In the genomic region with DNA sequence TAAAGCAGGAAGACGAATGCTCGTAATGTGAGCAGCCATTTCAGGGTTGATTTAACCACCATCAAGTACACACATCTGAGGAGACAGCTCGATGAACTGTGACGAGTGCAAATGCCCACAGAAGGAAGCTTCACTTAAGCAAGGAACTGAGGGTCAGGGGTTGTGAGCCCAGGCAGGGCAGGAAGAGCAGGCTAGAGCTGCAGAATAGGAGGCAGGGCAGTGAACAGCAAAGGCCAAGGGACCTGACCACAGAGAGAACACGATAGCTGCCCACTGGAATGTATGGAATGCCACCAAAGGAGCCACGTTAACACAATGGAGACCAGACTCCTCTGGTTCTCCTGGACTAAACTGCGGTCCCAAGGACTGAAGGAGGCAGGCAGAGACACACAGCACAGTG, we compare ENCODE assay signal across 8 mouse cellular contexts. TPM values are rescaled to one million over a fixed set of nuclear protein-coding genes. Genes with fewer than 3 reads are reported as not detected.
DNase-seq lines count a peak whose midpoint lies in the region; ATAC-seq and TF ChIP-seq lines count a peak whose summit lies in the region.

No protein-coding gene starts in this region.

- 8% methylated on average over 7 of the region's 7 CpGs for WGBS in hindbrain, embryonic 11.5 days
- 15% methylated on average over 7 of the region's 7 CpGs for WGBS in hindbrain, embryonic 14.5 days
- 64% methylated on average over 7 of the region's 7 CpGs for WGBS in bone marrow, adult 2 months
- WGBS in kidney, embryonic 16.5 days: 13% methylated on average over 7 of the region's 7 CpGs

- DNase-seq in hindbrain, embryonic 11.5 days (ENCODE audit: low spot score): peak; percentile 38
- DNase-seq in hindbrain, embryonic 14.5 days (ENCODE audit: low spot score): no peak
- DNase-seq in lung, postnatal 36 days: peak; percentile 49
- no peak for DNase-seq in ovary, postnatal 14 days (ENCODE audit: low spot score)
- DNase-seq in right cerebral cortex, postnatal 10 days (ENCODE audit: low spot score in 2 of 2): no peak
- no peak for DNase-seq in frontal cortex, postnatal 36 days (ENCODE audit: low spot score in 2 of 2)

- TF ChIP-seq POLR2A in bone marrow, adult 2 months (IDR thresholded peaks at IDR 0.05; ENCODE audit: borderline replicate concordance, control insufficient read depth, low read depth, low read length): no peak

- H3K4me1 ChIP-seq in hindbrain, embryonic 11.5 days (replicated peaks; ENCODE audit: control insufficient read depth, insufficient read depth, low read length): peaks cover 5% of the 10 kb centered on the region
- peaks cover 13% of the 10 kb centered on the region for H3K4me1 ChIP-seq in hindbrain, embryonic 14.5 days (replicated peaks; ENCODE audit: control insufficient read depth, insufficient read depth, low read length)
- H3K4me1 ChIP-seq in bone marrow, adult 2 months (ENCODE audit: control insufficient read depth, insufficient read depth, low read length): peaks cover 6% of the 10 kb centered on the region; the same call in 1 of the 2 replicates
- peaks cover 47% of the 10 kb centered on the region for H3K4me1 ChIP-seq in kidney, embryonic 16.5 days (ENCODE audit: insufficient read depth, low read length)

- TF ChIP-seq CTCF in bone marrow, adult 2 months (IDR thresholded peaks at IDR 0.05; ENCODE audit: control insufficient read depth, insufficient read depth, low read length): no peak

- no peaks in the 10 kb centered on the region for H3K36me3 ChIP-seq in hindbrain, embryonic 11.5 days (ENCODE audit: control insufficient read depth, insufficient read depth, low read length)
- H3K36me3 ChIP-seq in hindbrain, embryonic 14.5 days (replicated peaks; ENCODE audit: control insufficient read depth, insufficient read depth): no peaks in the 10 kb centered on the region
- no peaks in the 10 kb centered on the region for H3K36me3 ChIP-seq in kidney, embryonic 16.5 days (ENCODE audit: insufficient read depth, low read length)

- H3K9me3 ChIP-seq in hindbrain, embryonic 11.5 days (ENCODE audit: control insufficient read depth, low read length): no peaks in the 10 kb centered on the region
- H3K9me3 ChIP-seq in hindbrain, embryonic 14.5 days (ENCODE audit: control insufficient read depth, low read length): no peaks in the 10 kb centered on the region
- no peaks in the 10 kb centered on the region for H3K9me3 ChIP-seq in kidney, embryonic 16.5 days (ENCODE audit: low read length)

- no peak overlapping the region for H3K9ac ChIP-seq in hindbrain, embryonic 11.5 days (ENCODE audit: low read depth, low read length)
- H3K9ac ChIP-seq in hindbrain, embryonic 14.5 days: no peak overlapping the region
- peak overlapping the region; percentile 10; the same call in 1 of the 2 replicates for H3K9ac ChIP-seq in kidney, embryonic 16.5 days (replicated peaks; ENCODE audit: low read length)

- no peaks in the 10 kb centered on the region for H3K27me3 ChIP-seq in hindbrain, embryonic 11.5 days (ENCODE audit: control insufficient read depth, insufficient read depth, low read length)
- no peaks in the 10 kb centered on the region for H3K27me3 ChIP-seq in hindbrain, embryonic 14.5 days (ENCODE audit: control insufficient read depth, insufficient read depth, low read length)
- no peaks in the 10 kb centered on the region for H3K27me3 ChIP-seq in kidney, embryonic 16.5 days (ENCODE audit: insufficient read depth, low read length)

- no peak overlapping the region for H3K4me2 ChIP-seq in hindbrain, embryonic 11.5 days (replicated peaks; ENCODE audit: low read depth, low read length)
- no peak overlapping the region for H3K4me2 ChIP-seq in hindbrain, embryonic 14.5 days (replicated peaks)
- peak overlapping the region; percentile 21 for H3K4me2 ChIP-seq in kidney, embryonic 16.5 days (replicated peaks; ENCODE audit: low read depth, low read length)

- no peak for ATAC-seq in hindbrain, embryonic 11.5 days (ENCODE audit: low FRiP score)
- no peak for ATAC-seq in hindbrain, embryonic 14.5 days (ENCODE audit: low FRiP score)
- ATAC-seq in kidney, embryonic 16.5 days (ENCODE audit: low FRiP score, low TSS enrichment): peak; percentile 91

- 0 out of 2 replicates have a peak overlapping the region, but pooled peaks have one; percentile 45 for H3K27ac ChIP-seq in hindbrain, embryonic 11.5 days (ENCODE audit: low read depth, low read length)
- no peak overlapping the region for H3K27ac ChIP-seq in hindbrain, embryonic 14.5 days
- peak overlapping the region; percentile 32 for H3K27ac ChIP-seq in bone marrow, adult 2 months (ENCODE audit: control insufficient read depth, insufficient read depth, low read depth, low read length, poor library complexity)
- peak overlapping the region; percentile 88 for H3K27ac ChIP-seq in kidney, embryonic 16.5 days (ENCODE audit: low read length)

- H3K4me3 ChIP-seq in hindbrain, embryonic 11.5 days (ENCODE audit: low read depth, low read length): no peak overlapping the region
- H3K4me3 ChIP-seq in hindbrain, embryonic 14.5 days (replicated peaks; ENCODE audit: low read length): no peak overlapping the region
- no peak overlapping the region for H3K4me3 ChIP-seq in bone marrow, adult 2 months (replicated peaks; ENCODE audit: control insufficient read depth, low read depth, low read length)
- H3K4me3 ChIP-seq in kidney, embryonic 16.5 days (ENCODE audit: low read length): no peak overlapping the region

RNA-seq across cellular contexts. Expression of a gene that starts 5.5 kb away (rescaled TPM):
- polyA plus RNA-seq in hindbrain, embryonic 11.5 days (2014; fragmentation: Nextera tagmentation; extraction: Ambion mirVana): 5.4 and 7.4 TPM in 2 replicates
- polyA plus RNA-seq in hindbrain, embryonic 14.5 days (2014; fragmentation: Nextera tagmentation; extraction: Ambion mirVana): 14.2 and 15.9 TPM in 2 replicates
- 18.1 and 26.3 TPM in 2 replicates for polyA plus RNA-seq in bone marrow, adult 2 months (2011; ENCODE audit: insufficient read depth, insufficient read length, low replicate concordance, missing spikeins)
- 31.9 and 32.4 TPM in 2 replicates for polyA plus RNA-seq in kidney, embryonic 16.5 days (2015; fragmentation: Nextera tagmentation; extraction: Ambion mirVana)

RNA-seq across cellular contexts. Expression of a gene that starts 35.6 kb away (rescaled TPM):
- polyA plus RNA-seq in hindbrain, embryonic 11.5 days (2014; fragmentation: Nextera tagmentation; extraction: Ambion mirVana): 168 and 182 TPM in 2 replicates
- polyA plus RNA-seq in hindbrain, embryonic 14.5 days (2014; fragmentation: Nextera tagmentation; extraction: Ambion mirVana): 93.6 and 112 TPM in 2 replicates
- polyA plus RNA-seq in bone marrow, adult 2 months (2011; ENCODE audit: insufficient read depth, insufficient read length, low replicate concordance, missing spikeins): 69.8 and 90.3 TPM in 2 replicates
- polyA plus RNA-seq in kidney, embryonic 16.5 days (2015; fragmentation: Nextera tagmentation; extraction: Ambion mirVana): 112 and 114 TPM in 2 replicates

RNA-seq across cellular contexts. Expression of a gene that starts 51.9 kb away (rescaled TPM):
- polyA plus RNA-seq in hindbrain, embryonic 11.5 days (2014; fragmentation: Nextera tagmentation; extraction: Ambion mirVana): 21.9 and 22.0 TPM in 2 replicates
- polyA plus RNA-seq in hindbrain, embryonic 14.5 days (2014; fragmentation: Nextera tagmentation; extraction: Ambion mirVana): 21.3 and 24.3 TPM in 2 replicates
- 2.9 and 4.6 TPM in 2 replicates for polyA plus RNA-seq in bone marrow, adult 2 months (2011; ENCODE audit: insufficient read depth, insufficient read length, low replicate concordance, missing spikeins)
- 22.0 and 23.9 TPM in 2 replicates for polyA plus RNA-seq in kidney, embryonic 16.5 days (2015; fragmentation: Nextera tagmentation; extraction: Ambion mirVana)

Comparison
In these comparisons a context has a peak if more than half of its experiments do, and no peak if none do; other contexts are left out.
1. DNase-seq: peak in hindbrain, embryonic 11.5 days (single experiment) and lung, postnatal 36 days (single experiment); none in hindbrain, embryonic 14.5 days (single experiment), ovary, postnatal 14 days (single experiment), right cerebral cortex, postnatal 10 days (0 of 2) and frontal cortex, postnatal 36 days (0 of 2).